15 mouse cellular contexts compared by ENCODE assay signal in genomic region chr1:121348875-121349847, GRCm38 (mm10).
"Had no signal": no experiment of that assay in that cellular context is flagged by ENCODE, and none has a peak within 500 bp of the region (broad histone marks: within the 10 kb centered on the region; RNA-seq: fewer than 3 reads in every experiment).

No protein-coding gene starts in this region.

- ATAC-seq: lung, postnatal 0 days; midbrain, embryonic 15.5 days had no signal

- DNase-seq: kidney, adult 9 months; kidney, postnatal 14 days; layer of hippocampus, adult 9-11 months; liver; liver, embryonic 13.5 days; lung, embryonic 14.5 days; right cerebral cortex, adult 18-20 months; right cerebral cortex, postnatal 14 days; right cerebral cortex, postnatal 4 days; spleen, adult 18-20 months; thymus, adult 18-20 months; thymus, postnatal 14 days; thymus, postnatal 4 days had no signal
